Mouse (Mus musculus): Measurements from ENCODE around the gene Tnni2. TPM values are rescaled to one million over a fixed set of nuclear protein-coding genes. Genes with fewer than 3 reads are reported as not detected.

The Tnni2 gene
- polyA plus RNA-seq, 1 experiment from 2014 or later = 3.2 TPM

DNA sequence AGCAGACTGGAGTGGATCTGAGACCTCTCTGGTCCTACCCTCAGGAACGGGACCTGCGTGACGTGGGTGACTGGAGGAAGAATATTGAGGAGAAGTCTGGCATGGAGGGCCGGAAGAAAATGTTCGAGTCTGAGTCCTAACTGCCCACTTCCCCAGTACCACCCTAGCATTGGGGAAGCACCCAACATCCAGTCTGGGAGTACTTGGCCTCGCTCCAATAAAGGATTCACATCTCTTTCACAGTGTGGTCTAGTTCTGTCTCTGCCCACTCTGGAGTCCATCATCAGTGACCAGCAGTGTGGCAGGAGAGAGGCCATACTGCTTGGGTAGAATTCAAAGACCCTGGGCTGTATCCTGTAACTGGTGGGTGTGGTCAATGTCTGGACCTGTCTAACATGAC, 2.6 kb downstream of the Tnni2 start:
- 97% methylated on average over 6 of the region's 6 CpGs for WGBS
- ATAC-seq (replicated peaks; ENCODE audit: low FRiP score, low TSS enrichment, low read depth) (no peak), DNase-seq (ENCODE audit: low spot score) (peak; percentile 34)
- H3K36me3 ChIP-seq (ENCODE audit: control insufficient read depth, insufficient read depth, low read length) = no peaks in the 10 kb centered on the region
- H3K4me2 ChIP-seq (ENCODE audit: low read length) = no peak overlapping the region
- H3K4me3 ChIP-seq (ENCODE audit: low read depth, low read length) = no peak overlapping the region
- H3K9ac ChIP-seq (ENCODE audit: low read length) = no peak overlapping the region
- H3K27ac ChIP-seq (ENCODE audit: low read depth) = no peak overlapping the region
- no peaks in the 10 kb centered on the region for H3K9me3 ChIP-seq (ENCODE audit: control insufficient read depth, low read length)
- no peaks in the 10 kb centered on the region for H3K27me3 ChIP-seq (replicated peaks; ENCODE audit: control insufficient read depth, insufficient read depth, low read length)
- H3K4me1 ChIP-seq (replicated peaks; ENCODE audit: control insufficient read depth, insufficient read depth, low read length) = peaks cover 20% of the 10 kb centered on the region

DNA sequence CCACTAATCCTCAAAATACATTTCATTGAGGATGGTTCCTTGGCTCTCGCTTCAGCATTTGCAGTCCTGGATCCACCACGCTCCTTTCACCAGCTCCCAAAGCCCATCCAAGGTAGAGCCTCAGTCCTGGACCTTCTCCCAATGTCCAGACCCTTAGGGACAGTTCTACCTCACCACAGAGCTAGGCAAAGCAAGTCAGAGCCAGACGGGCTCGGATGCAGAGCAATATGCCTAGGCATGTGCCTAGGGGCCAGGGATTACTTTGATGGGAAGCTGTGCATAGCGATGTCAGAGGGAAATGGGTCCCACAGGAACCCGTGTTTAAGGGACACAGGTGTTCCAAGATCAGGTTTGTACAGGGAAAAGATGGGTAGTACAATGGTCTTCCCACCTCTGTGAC, 3.7 kb downstream of the Tnni2 start:
- no peak overlapping the region for H3K9ac ChIP-seq (ENCODE audit: low read length)
- 91% methylated on average over 6 of the region's 6 CpGs for WGBS
- no peak overlapping the region for H3K4me2 ChIP-seq (ENCODE audit: low read length)
- H3K4me3 ChIP-seq (ENCODE audit: low read depth, low read length) = no peak overlapping the region
- H3K4me1 ChIP-seq (replicated peaks; ENCODE audit: control insufficient read depth, insufficient read depth, low read length) = peaks cover 14% of the 10 kb centered on the region
- H3K27me3 ChIP-seq (replicated peaks; ENCODE audit: control insufficient read depth, insufficient read depth, low read length) = no peaks in the 10 kb centered on the region
- H3K27ac ChIP-seq (ENCODE audit: low read depth) = no peak overlapping the region
- no peak for ATAC-seq (replicated peaks; ENCODE audit: low FRiP score, low TSS enrichment, low read depth)
- no peaks in the 10 kb centered on the region for H3K36me3 ChIP-seq (ENCODE audit: control insufficient read depth, insufficient read depth, low read length)
- peak; percentile 32 for DNase-seq (ENCODE audit: low spot score)
- no peaks in the 10 kb centered on the region for H3K9me3 ChIP-seq (ENCODE audit: control insufficient read depth, low read length)

- Histone ChIP-seq H3K27me3 (replicated peaks; ENCODE audit: control insufficient read depth, insufficient read depth, low read length) (no peaks in the 10 kb centered on the region), H3K4me3 (ENCODE audit: low read depth, low read length) (no peak overlapping the region), H3K9me3 (ENCODE audit: control insufficient read depth, low read length) (no peaks in the 10 kb centered on the region), H3K27ac (ENCODE audit: low read depth) (no peak overlapping the region), H3K36me3 (ENCODE audit: control insufficient read depth, insufficient read depth, low read length) (no peaks in the 10 kb centered on the region), H3K4me2 (ENCODE audit: low read length) (no peak overlapping the region), H3K4me1 (replicated peaks; ENCODE audit: control insufficient read depth, insufficient read depth, low read length) (peaks cover 7% of the 10 kb centered on the region; the same call in 1 of the 2 replicates), H3K9ac (ENCODE audit: low read length) (no peak overlapping the region)
- ATAC-seq (replicated peaks; ENCODE audit: low FRiP score, low TSS enrichment, low read depth) (no peak), DNase-seq (ENCODE audit: low spot score) (no peak)
- 82% methylated on average over 4 of the region's 4 CpGs for WGBS
These were observed 4.7 kb downstream of the Tnni2 start for GRCm38 (mm10) chr7:142446264-142446663.

DNA sequence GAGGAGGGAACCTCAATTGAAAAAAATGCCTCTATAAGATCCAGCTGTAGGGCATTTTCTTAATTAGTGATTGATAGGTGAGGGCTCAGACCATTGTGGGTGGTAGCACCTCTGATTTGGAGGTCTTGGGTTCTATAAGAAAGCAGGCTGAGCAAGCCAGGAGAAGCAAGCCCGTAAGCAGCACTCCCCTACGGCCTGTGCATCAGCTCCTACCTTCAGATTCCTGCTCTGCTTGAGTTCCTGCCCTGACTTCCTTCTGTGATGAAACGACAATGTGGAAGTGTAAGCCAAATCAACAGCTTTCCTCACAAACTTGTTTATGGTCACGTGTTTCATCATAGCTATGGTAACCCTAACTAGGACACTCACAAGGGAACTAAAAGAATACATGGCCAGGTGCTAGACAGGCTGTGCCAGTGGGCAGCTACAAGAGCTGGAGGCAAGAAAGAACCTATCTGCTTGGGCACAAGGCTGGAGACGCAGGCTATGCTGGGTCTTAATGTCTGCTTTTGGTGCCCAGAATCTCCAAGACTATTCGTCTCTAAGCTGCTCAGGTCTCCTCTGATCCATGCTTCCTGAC, 7.5 kb downstream of the Tnni2 start:
- DNase-seq (ENCODE audit: low spot score) (peak; percentile 46), ATAC-seq (replicated peaks; ENCODE audit: low FRiP score, low TSS enrichment, low read depth) (no peak)
- Histone ChIP-seq H3K4me3 (ENCODE audit: low read depth, low read length) (no peak overlapping the region), H3K4me1 (replicated peaks; ENCODE audit: control insufficient read depth, insufficient read depth, low read length) (peaks cover 8% of the 10 kb centered on the region), H3K36me3 (ENCODE audit: control insufficient read depth, insufficient read depth, low read length) (no peaks in the 10 kb centered on the region), H3K27me3 (replicated peaks; ENCODE audit: control insufficient read depth, insufficient read depth, low read length) (no peaks in the 10 kb centered on the region), H3K9ac (ENCODE audit: low read length) (no peak overlapping the region), H3K4me2 (ENCODE audit: low read length) (no peak overlapping the region), H3K9me3 (ENCODE audit: control insufficient read depth, low read length) (no peaks in the 10 kb centered on the region), H3K27ac (ENCODE audit: low read depth) (0 out of 2 replicates have a peak overlapping the region, but pooled peaks have one; percentile 19)
- 67% methylated on average over 6 of the region's 6 CpGs for WGBS

GRCm38 (mm10) chr7:142454706-142455105, 13.1 kb downstream of the Tnni2 start:
- 16% methylated on average over 1 of the region's 1 CpGs for WGBS
- DNase-seq (ENCODE audit: low spot score) = peak; percentile 49

DNA sequence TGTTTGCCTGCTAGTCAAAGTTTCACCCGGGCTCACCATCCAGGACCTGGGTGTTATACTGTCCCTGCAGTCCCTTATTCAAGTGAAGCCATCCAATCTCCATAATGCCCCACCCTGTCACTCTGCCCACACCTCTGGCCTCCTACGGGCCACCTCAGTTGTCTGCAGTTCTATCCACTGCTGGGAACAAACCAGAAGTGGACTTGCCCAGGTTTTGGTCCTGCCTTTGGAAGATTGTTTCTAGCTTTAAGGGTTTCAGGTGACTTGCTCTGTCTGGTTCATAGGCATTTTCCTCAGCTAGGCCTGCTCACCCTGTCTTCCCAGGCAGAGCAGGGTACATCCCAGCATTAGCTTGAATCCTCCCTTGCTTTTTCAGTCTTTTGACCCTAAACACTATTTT, 13.6 kb downstream of the Tnni2 start:
- Histone ChIP-seq H3K36me3 (ENCODE audit: control insufficient read depth, insufficient read depth, low read length) (no peaks in the 10 kb centered on the region), H3K4me2 (ENCODE audit: low read length) (no peak overlapping the region), H3K9me3 (ENCODE audit: control insufficient read depth, low read length) (no peaks in the 10 kb centered on the region), H3K27ac (ENCODE audit: low read depth) (peak overlapping the region; percentile 94), H3K27me3 (replicated peaks; ENCODE audit: control insufficient read depth, insufficient read depth, low read length) (no peaks in the 10 kb centered on the region), H3K9ac (ENCODE audit: low read length) (peak overlapping the region; percentile 21; the same call in 1 of the 2 replicates), H3K4me3 (ENCODE audit: low read depth, low read length) (no peak overlapping the region), H3K4me1 (replicated peaks; ENCODE audit: control insufficient read depth, insufficient read depth, low read length) (peaks cover 56% of the 10 kb centered on the region)
- DNase-seq (ENCODE audit: low spot score) = peak; percentile 51
- 40% methylated on average over 2 of the region's 2 CpGs for WGBS
- ATAC-seq (replicated peaks; ENCODE audit: low FRiP score, low TSS enrichment, low read depth) = no peak

More at GRCm38 (mm10) chr7:142454706-142455105, 13.1 kb downstream of the Tnni2 start:
- no peak overlapping the region for H3K4me2 ChIP-seq (ENCODE audit: low read length)
- no peaks in the 10 kb centered on the region for H3K27me3 ChIP-seq (replicated peaks; ENCODE audit: control insufficient read depth, insufficient read depth, low read length)
- no peaks in the 10 kb centered on the region for H3K36me3 ChIP-seq (ENCODE audit: control insufficient read depth, insufficient read depth, low read length)
- H3K27ac ChIP-seq (ENCODE audit: low read depth) = peak overlapping the region; percentile 94
- no peak for ATAC-seq (replicated peaks; ENCODE audit: low FRiP score, low TSS enrichment, low read depth)
- H3K9me3 ChIP-seq (ENCODE audit: control insufficient read depth, low read length) = no peaks in the 10 kb centered on the region
- peak overlapping the region; percentile 21; the same call in 1 of the 2 replicates for H3K9ac ChIP-seq (ENCODE audit: low read length)
- no peak overlapping the region for H3K4me3 ChIP-seq (ENCODE audit: low read depth, low read length)
- H3K4me1 ChIP-seq (replicated peaks; ENCODE audit: control insufficient read depth, insufficient read depth, low read length) = peaks cover 53% of the 10 kb centered on the region

DNA sequence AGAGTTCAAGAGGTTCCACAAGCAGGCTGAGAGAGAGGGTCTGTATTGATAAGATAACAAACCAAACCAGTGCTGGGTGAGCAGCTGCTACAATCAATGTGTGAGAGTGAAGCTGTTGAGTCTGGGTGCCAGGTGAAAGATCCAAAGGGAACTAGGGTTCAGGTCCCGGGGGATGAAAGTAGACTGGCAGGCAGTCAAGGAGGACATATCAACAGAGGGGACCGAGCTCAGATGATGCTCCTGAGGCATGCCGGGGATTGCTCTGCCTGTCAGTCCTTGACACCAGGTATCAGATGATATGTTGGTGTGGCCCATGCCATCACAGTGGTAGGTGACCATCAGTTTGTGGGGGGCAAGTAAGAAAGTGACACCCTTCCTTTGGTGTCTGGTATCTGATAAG, 15.2 kb downstream of the Tnni2 start:
- peak overlapping the region; percentile 94 for H3K27ac ChIP-seq (ENCODE audit: low read depth)
- WGBS = 50% methylated on average over 3 of the region's 3 CpGs
- H3K36me3 ChIP-seq (ENCODE audit: control insufficient read depth, insufficient read depth, low read length) = no peaks in the 10 kb centered on the region
- no peak for ATAC-seq (replicated peaks; ENCODE audit: low FRiP score, low TSS enrichment, low read depth)
- peaks cover 56% of the 10 kb centered on the region for H3K4me1 ChIP-seq (replicated peaks; ENCODE audit: control insufficient read depth, insufficient read depth, low read length)
- no peaks in the 10 kb centered on the region for H3K27me3 ChIP-seq (replicated peaks; ENCODE audit: control insufficient read depth, insufficient read depth, low read length)
- no peak overlapping the region for H3K4me2 ChIP-seq (ENCODE audit: low read length)
- DNase-seq (ENCODE audit: low spot score) = peak; percentile 50
- H3K9ac ChIP-seq (ENCODE audit: low read length) = no peak overlapping the region
- H3K4me3 ChIP-seq (ENCODE audit: low read depth, low read length) = no peak overlapping the region
- no peaks in the 10 kb centered on the region for H3K9me3 ChIP-seq (ENCODE audit: control insufficient read depth, low read length)

- peak overlapping the region; percentile 27; the same call in 1 of the 2 replicates for H3K9ac ChIP-seq (ENCODE audit: low read length)
- peak overlapping the region; percentile 94 for H3K27ac ChIP-seq (ENCODE audit: low read depth)
- no peaks in the 10 kb centered on the region for H3K36me3 ChIP-seq (ENCODE audit: control insufficient read depth, insufficient read depth, low read length)
- H3K9me3 ChIP-seq (ENCODE audit: control insufficient read depth, low read length) = no peaks in the 10 kb centered on the region
- no peaks in the 10 kb centered on the region for H3K27me3 ChIP-seq (replicated peaks; ENCODE audit: control insufficient read depth, insufficient read depth, low read length)
- DNase-seq (ENCODE audit: low spot score) (peak; percentile 72), ATAC-seq (replicated peaks; ENCODE audit: low FRiP score, low TSS enrichment, low read depth) (peak; percentile 34; the same call in 1 of the 2 replicates)
- peaks cover 56% of the 10 kb centered on the region for H3K4me1 ChIP-seq (replicated peaks; ENCODE audit: control insufficient read depth, insufficient read depth, low read length)
- WGBS = 6% methylated on average over 3 of the region's 3 CpGs
- H3K4me3 ChIP-seq (ENCODE audit: low read depth, low read length) = no peak overlapping the region
- H3K4me2 ChIP-seq (ENCODE audit: low read length) = no peak overlapping the region
These were observed 15.7 kb downstream of the Tnni2 start for GRCm38 (mm10) chr7:142457227-142457811.

DNA sequence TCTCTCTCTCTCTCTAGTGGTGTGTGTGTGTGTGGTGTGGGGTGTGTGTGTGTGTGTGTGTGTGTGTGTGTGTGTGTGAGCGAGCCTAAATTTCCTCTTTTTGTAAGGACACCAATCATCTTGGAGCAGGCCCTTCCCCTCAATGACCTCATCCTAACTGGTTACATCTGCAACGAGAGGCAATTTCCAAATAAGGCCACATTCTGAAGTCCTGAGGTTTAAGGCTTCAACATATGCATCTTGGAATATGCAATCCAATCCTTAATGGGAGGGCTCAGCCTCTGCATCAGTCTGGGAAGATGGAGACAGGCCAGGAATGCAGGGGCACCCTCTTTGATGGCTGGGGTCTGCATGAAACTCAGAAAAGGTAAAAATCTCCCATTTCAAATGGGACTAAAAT, 16.4 kb downstream of the Tnni2 start:
- Histone ChIP-seq H3K4me2 (ENCODE audit: low read length) (no peak overlapping the region), H3K9me3 (ENCODE audit: control insufficient read depth, low read length) (no peaks in the 10 kb centered on the region), H3K27me3 (replicated peaks; ENCODE audit: control insufficient read depth, insufficient read depth, low read length) (no peaks in the 10 kb centered on the region), H3K36me3 (ENCODE audit: control insufficient read depth, insufficient read depth, low read length) (no peaks in the 10 kb centered on the region), H3K27ac (ENCODE audit: low read depth) (peak overlapping the region; percentile 94), H3K4me1 (replicated peaks; ENCODE audit: control insufficient read depth, insufficient read depth, low read length) (peaks cover 56% of the 10 kb centered on the region), H3K4me3 (ENCODE audit: low read depth, low read length) (no peak overlapping the region), H3K9ac (ENCODE audit: low read length) (0 out of 2 replicates have a peak overlapping the region, but pooled peaks have one; percentile 13)
- ATAC-seq (replicated peaks; ENCODE audit: low FRiP score, low TSS enrichment, low read depth) (peak; percentile 63), DNase-seq (ENCODE audit: low spot score) (peak; percentile 64)
- 14% methylated on average over 2 of the region's 2 CpGs for WGBS

Measured in intestine, embryonic 14.5 days (tissue).